Mouse (Mus musculus): ENCODE measurements around the gene Gjb1. TPM values are rescaled to one million over a fixed set of nuclear protein-coding genes. Genes with fewer than 3 reads are reported as not detected.
"Not testable (repeated sequence)": the region's sequence is repeated elsewhere in the genome, so short reads cannot be mapped to it uniquely, and the experiment has no call there.

The Gjb1 gene
- not detected in 2 replicates for total RNA-seq (2014; fragmentation: Nextera tagmentation)
- total RNA-seq (2017) = not detected in 2 replicates
- polyA plus RNA-seq (2012) = not detected in 2 replicates

DNA sequence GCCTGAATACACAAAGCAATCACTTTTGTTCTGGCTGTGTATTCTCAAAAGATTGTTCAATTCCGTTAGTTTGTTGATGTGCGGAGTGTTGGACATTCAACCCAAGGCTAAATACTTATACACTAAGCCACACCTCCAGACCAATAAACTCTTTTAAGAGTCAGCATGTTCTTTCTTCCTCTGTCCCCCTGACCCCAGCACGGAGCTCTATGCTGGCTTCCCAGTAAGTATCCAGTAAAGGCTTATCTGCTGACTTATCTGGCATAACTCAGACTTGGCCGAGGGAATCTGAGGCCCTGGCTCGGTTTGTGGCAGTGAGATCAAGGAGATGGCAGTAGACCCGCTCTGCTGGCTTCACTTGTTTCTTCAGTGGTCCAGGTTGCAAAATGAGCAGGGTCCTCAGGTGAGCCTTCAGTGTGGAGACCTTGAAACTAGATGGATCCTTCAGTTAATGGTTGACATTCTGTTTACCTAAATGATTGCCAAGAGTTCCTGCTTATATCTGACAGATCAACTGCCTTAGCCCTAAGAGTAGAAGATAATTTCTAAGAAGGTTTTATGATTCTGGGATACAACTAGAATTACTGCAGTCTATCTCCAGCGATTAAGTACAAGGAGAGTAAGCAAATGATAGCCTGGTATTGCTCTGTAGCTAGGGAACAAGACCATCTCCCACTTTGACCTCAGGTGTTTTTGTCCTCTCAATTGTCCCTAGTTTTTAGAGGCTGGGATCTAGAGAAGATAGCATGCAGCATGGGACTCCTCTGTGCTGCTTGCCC lies at the start of gene Gjb1:
Gene Gjb1 (plus strand): TSS at position 189 of the 779 bp plus-strand sequence.
- Histone ChIP-seq H3K4me3 (ENCODE audit: low read depth, low read length) (no peak within 1 kb of the TSS), H3K27me3 (ENCODE audit: insufficient read depth, low read length) (peaks cover 10% of the 10 kb centered on the region), H3K4me1 (ENCODE audit: insufficient read depth, low read depth, low read length) (no peaks in the 10 kb centered on the region), H3K36me3 (replicated peaks) (no peaks in the 10 kb centered on the region), H3K9me3 (replicated peaks) (no peaks in the 10 kb centered on the region)
- DNase-seq (ENCODE audit: low spot score) (no peak), ATAC-seq (ENCODE audit: extremely low read depth, insufficient number of reproducible peaks, low FRiP score, poor library complexity, severe bottlenecking) (no peak)
- no peak for TF ChIP-seq GATA2 (IDR thresholded peaks at IDR 0.05; ENCODE audit: borderline replicate concordance, low read depth, low read length)
- TF ChIP-seq CTCF (IDR thresholded peaks at IDR 0.05; ENCODE audit: low read depth, low read length) = no peak
- no peak for TF ChIP-seq POLR2AphosphoS5 (IDR thresholded peaks at IDR 0.05; ENCODE audit: insufficient replicate concordance, low read depth, low read length)
- TF ChIP-seq TAL1 (conservative IDR thresholded peaks at IDR 0.05; ENCODE audit: low read depth, low read length) = no peak
- TF ChIP-seq GATA1 (IDR thresholded peaks at IDR 0.05; ENCODE audit: borderline replicate concordance, low read length) = no peak

DNA sequence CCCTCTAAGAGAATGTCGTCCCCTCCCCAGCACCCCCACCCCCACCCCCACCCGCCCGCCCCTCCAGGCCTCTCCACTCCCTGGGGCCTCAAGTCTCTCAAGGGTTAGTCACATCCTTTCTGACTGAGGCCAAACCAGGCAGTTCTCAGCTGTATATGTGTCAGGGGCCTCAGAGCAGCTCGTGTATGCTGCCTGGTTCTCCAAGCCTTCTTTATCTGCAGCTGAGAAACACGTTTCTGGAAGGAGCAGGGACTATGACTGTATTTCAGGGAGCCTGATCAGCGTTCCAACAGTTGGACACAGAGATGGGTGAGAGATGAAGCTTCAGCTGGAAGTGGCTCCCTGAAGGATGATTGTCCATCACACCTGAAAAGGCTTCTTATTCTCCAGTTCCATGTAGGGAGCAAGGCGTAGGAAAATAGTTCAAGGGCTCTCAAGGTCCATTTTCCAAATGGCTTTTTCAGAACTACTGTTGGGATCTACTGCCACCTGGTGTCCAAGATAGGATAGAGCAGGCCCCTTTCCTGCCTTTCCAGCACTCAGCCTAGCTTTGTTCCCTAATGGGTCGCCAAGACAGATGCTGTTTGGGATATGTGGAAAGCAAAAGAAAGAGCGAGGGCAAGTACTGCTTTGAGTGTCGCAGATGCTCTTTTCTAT lies 46.7 kb upstream of the Gjb1 start:
- no peak for TF ChIP-seq TAL1 (conservative IDR thresholded peaks at IDR 0.05; ENCODE audit: low read depth, low read length)
- TF ChIP-seq GATA1 (IDR thresholded peaks at IDR 0.05; ENCODE audit: borderline replicate concordance, low read length) = no peak
- TF ChIP-seq POLR2AphosphoS5 (IDR thresholded peaks at IDR 0.05; ENCODE audit: insufficient replicate concordance, low read depth, low read length) = no peak
- peak; percentile 70 for TF ChIP-seq CTCF (IDR thresholded peaks at IDR 0.05; ENCODE audit: low read depth, low read length)
- DNase-seq (ENCODE audit: low spot score) (peak; percentile 8), ATAC-seq (ENCODE audit: extremely low read depth, insufficient number of reproducible peaks, low FRiP score, poor library complexity, severe bottlenecking) (no peak)
- H3K27me3 ChIP-seq (ENCODE audit: insufficient read depth, low read length) = no peaks in the 10 kb centered on the region
- no peak overlapping the region for H3K4me3 ChIP-seq (ENCODE audit: low read depth, low read length)
- H3K36me3 ChIP-seq (replicated peaks) = no peaks in the 10 kb centered on the region
- H3K4me1 ChIP-seq (ENCODE audit: insufficient read depth, low read depth, low read length) = peaks cover 22% of the 10 kb centered on the region
- H3K9me3 ChIP-seq (replicated peaks) = no peaks in the 10 kb centered on the region

DNA sequence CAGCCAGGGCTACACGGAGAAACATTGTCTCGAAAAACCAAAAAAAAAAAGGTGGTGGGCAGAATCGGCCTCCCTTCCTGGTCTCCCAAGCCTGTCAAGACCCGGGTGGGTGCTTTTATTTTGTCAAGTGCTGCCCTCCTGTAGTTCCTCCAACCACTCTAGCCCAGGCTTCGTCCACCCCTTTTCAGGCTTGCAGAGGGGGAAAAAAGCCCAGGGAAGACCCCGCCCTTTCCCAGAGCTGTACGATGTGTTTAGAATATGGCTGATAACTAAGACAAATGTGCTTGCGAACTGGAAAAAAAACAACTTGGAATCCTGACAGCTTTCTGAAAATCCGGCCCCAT lies 44.2 kb upstream of the Gjb1 start:
- ATAC-seq (ENCODE audit: extremely low read depth, insufficient number of reproducible peaks, low FRiP score, poor library complexity, severe bottlenecking) (no peak), DNase-seq (ENCODE audit: low spot score) (no peak)
- Histone ChIP-seq H3K4me1 (ENCODE audit: insufficient read depth, low read depth, low read length) (peaks cover 13% of the 10 kb centered on the region), H3K36me3 (replicated peaks) (no peaks in the 10 kb centered on the region), H3K9me3 (replicated peaks) (no peaks in the 10 kb centered on the region), H3K4me3 (ENCODE audit: low read depth, low read length) (peak overlapping the region; percentile 55; the same call in 1 of the 2 replicates), H3K27me3 (ENCODE audit: insufficient read depth, low read length) (no peaks in the 10 kb centered on the region)
- TF ChIP-seq CTCF (IDR thresholded peaks at IDR 0.05; ENCODE audit: low read depth, low read length) (no peak), GATA1 (IDR thresholded peaks at IDR 0.05; ENCODE audit: borderline replicate concordance, low read length) (no peak), GATA2 (IDR thresholded peaks at IDR 0.05; ENCODE audit: borderline replicate concordance, low read depth, low read length) (no peak), TAL1 (conservative IDR thresholded peaks at IDR 0.05; ENCODE audit: low read depth, low read length) (no peak), POLR2AphosphoS5 (IDR thresholded peaks at IDR 0.05; ENCODE audit: insufficient replicate concordance, low read depth, low read length) (no peak)

DNA sequence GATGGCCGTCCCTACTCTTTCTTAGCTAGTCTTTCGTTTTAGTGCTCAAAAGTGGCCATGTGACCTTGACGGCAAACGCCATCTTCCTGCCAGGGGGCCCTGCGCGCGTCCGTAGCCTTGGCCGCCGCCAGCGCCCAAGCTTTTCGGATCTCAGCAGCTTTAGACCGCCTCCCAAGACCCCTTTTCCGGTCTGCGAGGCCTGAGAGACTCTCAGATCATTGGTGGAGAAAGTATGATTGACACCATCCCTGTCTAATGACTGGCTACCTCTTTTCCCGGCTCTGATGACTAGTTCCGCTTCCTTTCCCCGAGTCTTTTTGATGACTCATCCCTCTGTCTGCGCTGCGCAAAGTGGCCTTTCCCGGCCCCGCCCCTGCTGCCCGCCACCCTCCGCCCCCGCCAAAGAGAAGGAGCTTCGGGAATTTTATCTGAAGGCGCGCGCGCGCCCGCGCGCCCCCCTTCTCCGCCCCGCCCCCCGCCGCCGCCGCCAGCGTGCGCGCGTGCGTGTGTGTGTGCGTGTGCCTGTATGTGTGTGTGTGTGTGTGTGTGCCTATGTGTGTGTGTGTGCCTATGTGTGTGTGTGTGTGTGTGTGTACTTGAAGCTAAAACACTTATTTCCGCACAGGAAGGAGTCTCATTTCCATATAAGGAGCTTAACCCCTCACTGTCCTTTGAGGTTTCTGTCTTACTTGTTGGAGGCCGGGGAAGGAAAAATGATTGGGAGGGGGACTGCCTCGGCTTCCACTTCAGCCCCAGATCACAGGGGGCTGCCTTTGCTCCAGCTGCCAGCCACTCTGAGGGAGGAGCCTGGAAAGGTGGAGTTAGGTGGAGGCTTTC lies 43.6 kb upstream of the Gjb1 start:
- no peak for TF ChIP-seq GATA1 (IDR thresholded peaks at IDR 0.05; ENCODE audit: borderline replicate concordance, low read length)
- TF ChIP-seq GATA2 (IDR thresholded peaks at IDR 0.05; ENCODE audit: borderline replicate concordance, low read depth, low read length) = no peak
- H3K4me1 ChIP-seq (ENCODE audit: insufficient read depth, low read depth, low read length) = peaks cover 13% of the 10 kb centered on the region
- H3K36me3 ChIP-seq (replicated peaks) = no peaks in the 10 kb centered on the region
- H3K27me3 ChIP-seq (ENCODE audit: insufficient read depth, low read length) = no peaks in the 10 kb centered on the region
- no peaks in the 10 kb centered on the region for H3K9me3 ChIP-seq (replicated peaks)
- ATAC-seq (ENCODE audit: extremely low read depth, insufficient number of reproducible peaks, low FRiP score, poor library complexity, severe bottlenecking) (peak; percentile 98), DNase-seq (ENCODE audit: low spot score) (peak; percentile 88)
- H3K4me3 ChIP-seq (ENCODE audit: low read depth, low read length) = peak overlapping the region; percentile 65

DNA sequence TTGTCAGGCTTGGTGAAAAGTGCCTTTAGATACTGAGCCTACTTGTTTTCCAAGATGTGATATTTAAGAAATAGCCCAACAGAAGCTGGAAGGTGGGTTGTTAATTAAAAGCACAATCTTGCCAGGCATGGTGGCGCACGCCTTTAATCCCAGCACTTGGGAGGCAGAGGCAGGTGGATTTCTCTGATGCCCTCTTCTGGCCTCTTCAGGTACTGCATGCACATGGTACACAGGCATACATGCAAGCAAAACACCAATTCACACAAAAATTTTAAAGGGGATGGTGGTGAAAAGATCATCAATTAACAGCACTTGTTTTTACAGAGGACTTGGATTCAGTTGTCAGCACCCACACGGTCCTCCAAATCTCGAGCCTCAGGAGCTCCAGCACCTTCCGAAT lies 41.6 kb upstream of the Gjb1 start:
- Histone ChIP-seq H3K4me3 (ENCODE audit: low read depth, low read length) (no peak overlapping the region), H3K4me1 (ENCODE audit: insufficient read depth, low read depth, low read length) (peaks cover 9% of the 10 kb centered on the region), H3K9me3 (replicated peaks) (no peaks in the 10 kb centered on the region), H3K27me3 (ENCODE audit: insufficient read depth, low read length) (0 out of 2 replicates have a peak, but pooled peaks cover 2% of the 10 kb centered on the region), H3K36me3 (replicated peaks) (no peaks in the 10 kb centered on the region)
- TF ChIP-seq GATA1 (IDR thresholded peaks at IDR 0.05; ENCODE audit: borderline replicate concordance, low read length) = no peak
- 0 out of 2 replicates have a peak, but pooled peaks have one; percentile 15 for TF ChIP-seq CTCF (IDR thresholded peaks at IDR 0.05; ENCODE audit: low read depth, low read length)
- TF ChIP-seq GATA2 (IDR thresholded peaks at IDR 0.05; ENCODE audit: borderline replicate concordance, low read depth, low read length) = no peak
- no peak for TF ChIP-seq POLR2AphosphoS5 (IDR thresholded peaks at IDR 0.05; ENCODE audit: insufficient replicate concordance, low read depth, low read length)
- no peak for TF ChIP-seq TAL1 (conservative IDR thresholded peaks at IDR 0.05; ENCODE audit: low read depth, low read length)
- ATAC-seq (ENCODE audit: extremely low read depth, insufficient number of reproducible peaks, low FRiP score, poor library complexity, severe bottlenecking) (no peak), DNase-seq (ENCODE audit: low spot score) (no peak)

DNA sequence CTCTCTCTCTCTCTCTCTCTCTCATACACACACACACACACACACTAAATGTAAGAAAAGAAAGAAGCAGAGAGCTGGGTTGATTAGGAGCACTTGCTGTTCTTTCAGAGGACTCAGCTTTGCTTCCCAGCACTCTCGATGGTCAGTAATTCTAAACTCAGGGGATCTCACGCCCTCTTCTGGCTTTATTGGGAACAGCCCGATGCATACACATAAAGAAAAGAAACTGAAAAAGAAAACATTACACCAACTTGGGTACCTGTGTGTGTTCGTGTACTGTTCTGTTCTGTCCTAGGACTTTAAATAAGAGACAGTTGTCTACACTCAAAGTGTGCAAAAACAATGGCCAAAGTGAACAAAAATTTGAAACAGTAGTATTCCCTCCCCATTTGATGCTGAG lies 37.5 kb upstream of the Gjb1 start:
- H3K9me3 ChIP-seq (replicated peaks) = no peaks in the 10 kb centered on the region
- no peak overlapping the region for H3K4me3 ChIP-seq (ENCODE audit: low read depth, low read length)
- no peaks in the 10 kb centered on the region for H3K36me3 ChIP-seq (replicated peaks)
- no peak for DNase-seq (ENCODE audit: low spot score)
- H3K4me1 ChIP-seq (ENCODE audit: insufficient read depth, low read depth, low read length) = peaks cover under 1% of the 10 kb centered on the region; the same call in 1 of the 2 replicates
- TF ChIP-seq TAL1 (conservative IDR thresholded peaks at IDR 0.05; ENCODE audit: low read depth, low read length) = no peak
- no peak for TF ChIP-seq POLR2AphosphoS5 (IDR thresholded peaks at IDR 0.05; ENCODE audit: insufficient replicate concordance, low read depth, low read length)
- no peak for TF ChIP-seq GATA1 (IDR thresholded peaks at IDR 0.05; ENCODE audit: borderline replicate concordance, low read length)
- no peak for TF ChIP-seq GATA2 (IDR thresholded peaks at IDR 0.05; ENCODE audit: borderline replicate concordance, low read depth, low read length)
- no peak for TF ChIP-seq CTCF (IDR thresholded peaks at IDR 0.05; ENCODE audit: low read depth, low read length)
- 0 out of 2 replicates have a peak, but pooled peaks cover 2% of the 10 kb centered on the region for H3K27me3 ChIP-seq (ENCODE audit: insufficient read depth, low read length)
- ATAC-seq (ENCODE audit: extremely low read depth, insufficient number of reproducible peaks, low FRiP score, poor library complexity, severe bottlenecking) = no peak

DNA sequence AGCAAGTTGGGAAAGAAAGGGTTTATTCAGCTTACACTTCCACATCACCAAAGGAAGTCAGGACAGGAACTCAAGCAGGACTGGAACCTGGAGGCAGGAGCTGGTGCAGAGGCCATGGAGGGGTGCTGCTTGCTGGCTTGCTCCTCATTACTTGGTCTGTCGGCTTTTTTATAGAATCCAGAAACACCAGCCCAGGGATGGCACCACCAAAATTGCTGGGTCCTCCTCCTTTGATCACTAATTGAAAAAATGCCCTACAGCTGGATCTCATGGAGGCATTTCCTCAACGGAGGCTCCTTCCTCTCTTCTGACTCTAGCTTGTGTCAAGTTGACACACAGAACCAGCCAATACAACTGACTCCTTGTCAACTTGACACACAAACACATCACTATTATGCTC lies 33.3 kb upstream of the Gjb1 start:
- ATAC-seq (ENCODE audit: extremely low read depth, insufficient number of reproducible peaks, low FRiP score, poor library complexity, severe bottlenecking); H3K4me1 ChIP-seq (ENCODE audit: insufficient read depth, low read depth, low read length); H3K36me3 ChIP-seq (replicated peaks); H3K9me3 ChIP-seq (replicated peaks); H3K27me3 ChIP-seq (ENCODE audit: insufficient read depth, low read length); DNase-seq (ENCODE audit: low spot score); H3K4me3 ChIP-seq (ENCODE audit: low read depth, low read length): not testable (repeated sequence)
